ENCODE assay signal across 8 mouse cellular contexts in the genomic region with DNA sequence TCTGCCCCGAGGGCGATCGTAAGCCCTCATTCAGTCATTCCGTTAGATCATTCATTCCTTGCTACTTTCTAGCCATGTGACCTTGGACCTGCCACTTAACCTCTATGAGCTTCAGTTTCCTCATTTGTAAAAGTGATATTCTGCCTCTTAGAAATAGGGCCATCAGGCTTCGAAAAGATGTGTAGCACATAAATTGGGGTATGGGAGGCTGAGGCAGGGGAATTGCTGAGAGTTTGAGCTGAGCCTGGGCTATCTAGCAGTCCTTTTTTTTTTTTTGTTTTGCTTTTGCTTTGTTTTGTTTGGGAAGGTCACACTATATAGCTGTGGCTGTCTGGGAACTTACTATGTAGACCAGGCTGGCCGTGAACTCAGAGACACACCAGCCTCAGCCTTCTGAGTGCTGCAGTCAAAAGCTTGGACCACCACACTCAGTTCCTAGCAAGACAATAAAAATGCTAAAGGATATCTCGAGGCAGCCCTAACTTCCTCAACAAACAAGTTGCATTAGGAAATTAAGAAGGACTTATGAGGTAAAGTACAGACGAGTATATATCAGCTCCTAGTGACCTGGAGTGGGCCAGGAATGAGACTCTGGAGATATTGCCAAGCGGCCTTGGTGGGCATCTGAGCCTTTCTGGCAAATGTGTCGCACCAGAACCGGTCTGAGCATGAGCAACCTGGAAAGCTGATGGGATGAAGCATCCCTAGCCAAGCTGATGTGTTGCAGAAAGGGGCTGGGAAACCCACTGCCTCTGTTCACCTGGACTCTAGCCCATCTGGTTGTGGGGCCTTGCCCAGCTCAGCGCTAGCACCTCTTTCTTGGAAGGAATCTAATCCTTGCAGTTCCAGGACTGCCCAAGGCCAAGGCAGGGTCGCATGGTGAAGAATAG. TPM values are rescaled to one million over a fixed set of nuclear protein-coding genes. Genes with fewer than 3 reads are reported as not detected.
DNase-seq lines count a peak whose midpoint lies in the region; ATAC-seq lines count a peak whose summit lies in the region.

No protein-coding gene starts in this region.

- H3K4me1 ChIP-seq in neural tube, embryonic 11.5 days (ENCODE audit: control insufficient read depth, insufficient read depth, low read length): peaks cover 17% of the 10 kb centered on the region
- peaks cover 76% of the 10 kb centered on the region for H3K4me1 ChIP-seq in forebrain, embryonic 10.5 days
- H3K4me1 ChIP-seq in limb, embryonic 15.5 days: peaks cover 29% of the 10 kb centered on the region
- peaks cover 34% of the 10 kb centered on the region; the same call in 1 of the 2 replicates for H3K4me1 ChIP-seq in stomach, embryonic 15.5 days

- no peak overlapping the region for H3K27ac ChIP-seq in neural tube, embryonic 11.5 days (ENCODE audit: low read depth, low read length)
- H3K27ac ChIP-seq in forebrain, embryonic 10.5 days: peak overlapping the region; percentile 93
- H3K27ac ChIP-seq in limb, embryonic 15.5 days: peak overlapping the region; percentile 87; the same call in 1 of the 2 replicates
- 0 out of 2 replicates have a peak overlapping the region, but pooled peaks have one; percentile 90 for H3K27ac ChIP-seq in stomach, embryonic 15.5 days

- no peaks in the 10 kb centered on the region for H3K27me3 ChIP-seq in neural tube, embryonic 11.5 days (ENCODE audit: control insufficient read depth, insufficient read depth, low read length)
- peaks cover 54% of the 10 kb centered on the region for H3K27me3 ChIP-seq in forebrain, embryonic 10.5 days (ENCODE audit: poor library complexity, severe bottlenecking)
- peaks cover 8% of the 10 kb centered on the region; the same call in 1 of the 2 replicates for H3K27me3 ChIP-seq in limb, embryonic 15.5 days
- H3K27me3 ChIP-seq in stomach, embryonic 15.5 days (replicated peaks): no peaks in the 10 kb centered on the region

- ATAC-seq in neural tube, embryonic 11.5 days (ENCODE audit: insufficient read depth, low FRiP score, low TSS enrichment): no peak
- no peak for ATAC-seq in limb, embryonic 15.5 days (ENCODE audit: insufficient number of reproducible peaks, low FRiP score, low TSS enrichment, low read depth)
- ATAC-seq in stomach, embryonic 15.5 days (ENCODE audit: insufficient read depth, low FRiP score, low read depth): no peak

- no peaks in the 10 kb centered on the region for H3K36me3 ChIP-seq in neural tube, embryonic 11.5 days (ENCODE audit: control insufficient read depth, insufficient read depth, low read length)
- peaks cover 10% of the 10 kb centered on the region for H3K36me3 ChIP-seq in forebrain, embryonic 10.5 days (replicated peaks)
- H3K36me3 ChIP-seq in limb, embryonic 15.5 days: peaks cover 12% of the 10 kb centered on the region
- 0 out of 2 replicates have a peak, but pooled peaks cover 4% of the 10 kb centered on the region for H3K36me3 ChIP-seq in stomach, embryonic 15.5 days

- intact Hi-C loops in gastrocnemius, postnatal 36 days (cut with DNase I): no loop called here

- peak overlapping the region; percentile 60 for H3K4me3 ChIP-seq in neural tube, embryonic 11.5 days (ENCODE audit: low read depth, low read length)
- H3K4me3 ChIP-seq in forebrain, embryonic 10.5 days: peak overlapping the region; percentile 92
- peak overlapping the region; percentile 87 for H3K4me3 ChIP-seq in limb, embryonic 15.5 days
- peak overlapping the region; percentile 78 for H3K4me3 ChIP-seq in stomach, embryonic 15.5 days (replicated peaks)

- H3K9ac ChIP-seq in neural tube, embryonic 11.5 days (ENCODE audit: low read length): peak overlapping the region; percentile 81
- peak overlapping the region; percentile 87 for H3K9ac ChIP-seq in limb, embryonic 15.5 days
- peak overlapping the region; percentile 94; the same call in 1 of the 2 replicates for H3K9ac ChIP-seq in stomach, embryonic 15.5 days

- 52% methylated on average over 13 of the region's 13 CpGs for WGBS in neural tube, embryonic 11.5 days
- 55% methylated on average over 13 of the region's 13 CpGs for WGBS in forebrain, embryonic 10.5 days
- 49% methylated on average over 13 of the region's 13 CpGs for WGBS in limb, embryonic 15.5 days
- 50% methylated on average over 13 of the region's 13 CpGs for WGBS in stomach, embryonic 15.5 days

- DNase-seq in neural tube, embryonic 11.5 days (ENCODE audit: low spot score): no peak
- DNase-seq in neural tube, embryonic 10.5 days (ENCODE audit: extremely low spot score, low spot score): no peak
- DNase-seq in forebrain, embryonic 10.5 days (ENCODE audit: extremely low spot score, low spot score): no peak
- DNase-seq in testis, postnatal 14 days (ENCODE audit: low spot score): no peak
- no peak for DNase-seq in spleen, postnatal 4 days (ENCODE audit: low spot score in 2 of 2)
- no peak for DNase-seq in gastrocnemius, postnatal 36 days

- peak overlapping the region; percentile 84 for H3K4me2 ChIP-seq in neural tube, embryonic 11.5 days (ENCODE audit: low read depth)
- H3K4me2 ChIP-seq in limb, embryonic 15.5 days: peak overlapping the region; percentile 89
- peak overlapping the region; percentile 92 for H3K4me2 ChIP-seq in stomach, embryonic 15.5 days

- no peaks in the 10 kb centered on the region for H3K9me3 ChIP-seq in neural tube, embryonic 11.5 days (ENCODE audit: control insufficient read depth, low read length)
- H3K9me3 ChIP-seq in forebrain, embryonic 10.5 days: no peaks in the 10 kb centered on the region
- no peaks in the 10 kb centered on the region for H3K9me3 ChIP-seq in limb, embryonic 15.5 days
- H3K9me3 ChIP-seq in stomach, embryonic 15.5 days: no peaks in the 10 kb centered on the region

RNA-seq across cellular contexts. Expression of gene 1700017B05Rik, which starts 0.6 kb away (rescaled TPM):
- 11.3 and 11.6 TPM in 2 replicates for polyA plus RNA-seq in neural tube, embryonic 11.5 days (2014; fragmentation: Nextera tagmentation; extraction: Ambion mirVana)
- polyA plus RNA-seq in forebrain, embryonic 10.5 days (2016; fragmentation: Nextera tagmentation; extraction: Ambion mirVana): 14.8 and 15.6 TPM in 2 replicates
- polyA plus RNA-seq in limb, embryonic 15.5 days (2015; fragmentation: Nextera tagmentation; extraction: Ambion mirVana): 17.7 and 18.0 TPM in 2 replicates
- polyA plus RNA-seq in stomach, embryonic 15.5 days (2015; fragmentation: Nextera tagmentation; extraction: Ambion mirVana): 23.8 and 26.6 TPM in 2 replicates
- total RNA-seq in gastrocnemius, postnatal 36 days (2021): 1 to 10 TPM; 3.8 to 4.2 TPM

RNA-seq across cellular contexts. Expression of gene Trcg1, which starts 26.7 kb away (rescaled TPM):
- not detected in 2 replicates for polyA plus RNA-seq in neural tube, embryonic 11.5 days (2014; fragmentation: Nextera tagmentation; extraction: Ambion mirVana)
- polyA plus RNA-seq in forebrain, embryonic 10.5 days (2016; fragmentation: Nextera tagmentation; extraction: Ambion mirVana): 0.05 TPM in 1 of 2 replicates, not detected in the other
- polyA plus RNA-seq in limb, embryonic 15.5 days (2015; fragmentation: Nextera tagmentation; extraction: Ambion mirVana): not detected in 2 replicates
- 0.05 TPM in 1 of 2 replicates, not detected in the other for polyA plus RNA-seq in stomach, embryonic 15.5 days (2015; fragmentation: Nextera tagmentation; extraction: Ambion mirVana)
- total RNA-seq in gastrocnemius, postnatal 36 days (2021): not detected
